Mouse (Mus musculus) megakaryocyte progenitor cell, adult 5-6 weeks (primary cell): Measurements from ENCODE around the gene Lrrc56. TPM values are rescaled to one million over a fixed set of nuclear protein-coding genes. Genes with fewer than 3 reads are reported as not detected.

Experiments used
- total RNA-seq, 2 experiments: library from RNA; stranded (forward) in 1 of 2; stranded (reverse) in 1 of 2; fragments of 157-497, 149-512 nt in 1 of 2; fragments of 200-1000 nt in 1 of 2; gene quantifications; 2 replicates each; pipeline versions ENCODE4 v1.2.3 to v1.2.4; 2015 to 2017

Gene Lrrc56
- total RNA-seq, 2 experiments from 2014 or later: 0.50 to 0.84 TPM

Other genes starting within 250 kb of the Lrrc56 start
- gene Ifitm5, start 243.9 kb upstream of the Lrrc56 start, total RNA-seq (2015): 0.83 and 1.1 TPM in 2 replicates
- not detected in 2 replicates for gene Ifitm5, start 243.9 kb upstream of the Lrrc56 start, total RNA-seq (2017)
- not detected in 2 replicates for gene Gm45717, start 238.2 kb upstream of the Lrrc56 start, total RNA-seq (2015)
- 1.1 TPM in 1 of 2 replicates, not detected in the other for gene Gm45717, start 238.2 kb upstream of the Lrrc56 start, total RNA-seq (2017)
- gene Ifitm2, start 238.2 kb upstream of the Lrrc56 start, total RNA-seq (2015): 577 and 637 TPM in 2 replicates
- 287 and 322 TPM in 2 replicates for gene Ifitm2, start 238.2 kb upstream of the Lrrc56 start, total RNA-seq (2017)
- gene Ifitm1, start 226.9 kb upstream of the Lrrc56 start, total RNA-seq (2015): 57.8 and 89.8 TPM in 2 replicates
- gene Ifitm1, start 226.9 kb upstream of the Lrrc56 start, total RNA-seq (2017): 33.7 and 37.5 TPM in 2 replicates
- 147 and 203 TPM in 2 replicates for gene Ifitm3, start 183.4 kb upstream of the Lrrc56 start, total RNA-seq (2015)
- gene Ifitm3, start 183.4 kb upstream of the Lrrc56 start, total RNA-seq (2017): 49.4 and 56.2 TPM in 2 replicates
- gene Ifitm6, start 176.2 kb upstream of the Lrrc56 start, total RNA-seq (2015): 81.7 and 90.1 TPM in 2 replicates
- 37.7 and 55.9 TPM in 2 replicates for gene Ifitm6, start 176.2 kb upstream of the Lrrc56 start, total RNA-seq (2017)
- gene Gm17387, start 165.0 kb upstream of the Lrrc56 start, total RNA-seq (2015): not detected in 2 replicates
- not detected in 2 replicates for gene Gm17387, start 165.0 kb upstream of the Lrrc56 start, total RNA-seq (2017)
- gene B4galnt4, start 133.1 kb upstream of the Lrrc56 start, total RNA-seq (2015): 0.84 and 1.3 TPM in 2 replicates
- 1.5 and 2.8 TPM in 2 replicates for gene B4galnt4, start 133.1 kb upstream of the Lrrc56 start, total RNA-seq (2017)
- gene Pkp3, start 115.9 kb upstream of the Lrrc56 start, total RNA-seq (2015): 1.0 and 2.2 TPM in 2 replicates
- 0.10 and 1.1 TPM in 2 replicates for gene Pkp3, start 115.9 kb upstream of the Lrrc56 start, total RNA-seq (2017)
- 12.3 and 12.6 TPM in 2 replicates for gene Sigirr, start 93.6 kb upstream of the Lrrc56 start, total RNA-seq (2015)
- 5.8 and 14.0 TPM in 2 replicates for gene Sigirr, start 93.6 kb upstream of the Lrrc56 start, total RNA-seq (2017)
- not detected in 2 replicates for gene Ano9, start 76.4 kb upstream of the Lrrc56 start, total RNA-seq (2015)
- not detected in 2 replicates for gene Ano9, start 76.4 kb upstream of the Lrrc56 start, total RNA-seq (2017)
- gene Ptdss2, start 71.8 kb upstream of the Lrrc56 start, total RNA-seq (2015): 5.8 and 9.2 TPM in 2 replicates
- gene Ptdss2, start 71.8 kb upstream of the Lrrc56 start, total RNA-seq (2017): 5.7 and 5.8 TPM in 2 replicates
- 36.0 and 41.3 TPM in 2 replicates for gene Rnh1, start 21.3 kb upstream of the Lrrc56 start, total RNA-seq (2015)
- gene Rnh1, start 21.3 kb upstream of the Lrrc56 start, total RNA-seq (2017): 43.4 and 57.6 TPM in 2 replicates
- 30.5 and 40.6 TPM in 2 replicates for gene Hras, start 152 bp upstream of the Lrrc56 start, total RNA-seq (2015)
- 19.9 and 23.7 TPM in 2 replicates for gene Hras, start 152 bp upstream of the Lrrc56 start, total RNA-seq (2017)
- 0.20 and 0.89 TPM in 2 replicates for gene Lmntd2, start 19.9 kb downstream of the Lrrc56 start, total RNA-seq (2015)
- 0.10 TPM in 1 of 2 replicates, not detected in the other for gene Lmntd2, start 19.9 kb downstream of the Lrrc56 start, total RNA-seq (2017)
- 3.2 and 4.3 TPM in 2 replicates for gene Rassf7, start 21.7 kb downstream of the Lrrc56 start, total RNA-seq (2015)
- gene Rassf7, start 21.7 kb downstream of the Lrrc56 start, total RNA-seq (2017): 2.2 and 6.6 TPM in 2 replicates
- 51.0 and 53.0 TPM in 2 replicates for gene Phrf1, start 34.6 kb downstream of the Lrrc56 start, total RNA-seq (2015)
- 60.4 and 62.2 TPM in 2 replicates for gene Phrf1, start 34.6 kb downstream of the Lrrc56 start, total RNA-seq (2017)
- 2.4 and 3.0 TPM in 2 replicates for gene Irf7, start 72.3 kb downstream of the Lrrc56 start, total RNA-seq (2015)
- gene Irf7, start 72.3 kb downstream of the Lrrc56 start, total RNA-seq (2017): 2.9 and 4.7 TPM in 2 replicates
- gene Cdhr5, start 82.6 kb downstream of the Lrrc56 start, total RNA-seq (2015): not detected in 2 replicates
- gene Cdhr5, start 82.6 kb downstream of the Lrrc56 start, total RNA-seq (2017): not detected in 2 replicates
- not detected in 2 replicates for gene Sct, start 85.0 kb downstream of the Lrrc56 start, total RNA-seq (2015)
- gene Sct, start 85.0 kb downstream of the Lrrc56 start, total RNA-seq (2017): not detected in 2 replicates
- not detected in 2 replicates for gene Drd4, start 97.8 kb downstream of the Lrrc56 start, total RNA-seq (2015)
- not detected in 2 replicates for gene Drd4, start 97.8 kb downstream of the Lrrc56 start, total RNA-seq (2017)
- 33.6 and 33.7 TPM in 2 replicates for gene Deaf1, start 133.5 kb downstream of the Lrrc56 start, total RNA-seq (2015)
- gene Deaf1, start 133.5 kb downstream of the Lrrc56 start, total RNA-seq (2017): 19.8 and 23.0 TPM in 2 replicates
- gene Tmem80, start 133.6 kb downstream of the Lrrc56 start, total RNA-seq (2015): 11.1 and 11.7 TPM in 2 replicates
- gene Tmem80, start 133.6 kb downstream of the Lrrc56 start, total RNA-seq (2017): 9.1 and 9.2 TPM in 2 replicates
- 0.67 TPM in 1 of 2 replicates, not detected in the other for gene Eps8l2, start 144.7 kb downstream of the Lrrc56 start, total RNA-seq (2015)
- gene Eps8l2, start 144.7 kb downstream of the Lrrc56 start, total RNA-seq (2017): not detected in 2 replicates
- 103 and 117 TPM in 2 replicates for gene Taldo1, start 198.0 kb downstream of the Lrrc56 start, total RNA-seq (2015)
- gene Taldo1, start 198.0 kb downstream of the Lrrc56 start, total RNA-seq (2017): 508 and 513 TPM in 2 replicates
- 21.9 and 25.9 TPM in 2 replicates for gene Gatd1, start 220.0 kb downstream of the Lrrc56 start, total RNA-seq (2015)
- gene Gatd1, start 220.0 kb downstream of the Lrrc56 start, total RNA-seq (2017): 13.5 and 16.3 TPM in 2 replicates
- gene Cend1, start 235.3 kb downstream of the Lrrc56 start, total RNA-seq (2015): not detected in 2 replicates
- gene Cend1, start 235.3 kb downstream of the Lrrc56 start, total RNA-seq (2017): not detected in 2 replicates
- 15.5 and 19.8 TPM in 2 replicates for gene Slc25a22, start 243.7 kb downstream of the Lrrc56 start, total RNA-seq (2015)
- 4.4 and 5.3 TPM in 2 replicates for gene Slc25a22, start 243.7 kb downstream of the Lrrc56 start, total RNA-seq (2017)
- 14.2 and 14.4 TPM in 2 replicates for gene Pidd1, start 249.9 kb downstream of the Lrrc56 start, total RNA-seq (2015)
- gene Pidd1, start 249.9 kb downstream of the Lrrc56 start, total RNA-seq (2017): 9.7 and 11.2 TPM in 2 replicates